Mouse (Mus musculus) erythroblast, embryonic 14.5 days (primary cell): ENCODE data around the gene Sytl5. TPM values are rescaled to one million over a fixed set of nuclear protein-coding genes. Genes with fewer than 3 reads are reported as not detected.

Experiments
- H3K27me3 ChIP-seq: 2 replicates; pipeline ENCODE4 v1.6.1; 2012; ENCODE audit warnings: inconsistent platforms; ENCODE audit not compliant: control insufficient read depth
- H3K36me3 ChIP-seq: 2 replicates; pipeline ENCODE4 v1.6.1; 2012; ENCODE audit warnings: mild to moderate bottlenecking, inconsistent platforms; ENCODE audit not compliant: control insufficient read depth
- H3K4me1 ChIP-seq: 2 replicates; pipeline ENCODE4 v1.6.1; 2012; ENCODE audit warnings: inconsistent platforms; ENCODE audit not compliant: control insufficient read depth
- H3K4me3 ChIP-seq: replicated peaks from 2 replicates; pipeline ENCODE3; 2012; ENCODE audit warnings: moderate library complexity, mild to moderate bottlenecking, inconsistent platforms
- H3K9me3 ChIP-seq: 2 replicates; pipeline ENCODE4 v1.6.1; 2012; ENCODE audit warnings: low read length, inconsistent platforms, mixed read lengths; ENCODE audit not compliant: control insufficient read depth
- GATA1 ChIP-seq: IDR thresholded peaks from 2 replicates; pipeline ENCODE4 v1.6.1; 2012; ENCODE audit warnings: low read length, inconsistent platforms, mixed read lengths
- TAL1 ChIP-seq: IDR thresholded peaks from 3 replicates; pipeline ENCODE4 v1.6.1; 2012; ENCODE audit warnings: low read length, inconsistent platforms, mixed read lengths
- polyA plus RNA-seq: library from polyadenylated mRNA; stranded (reverse); fragments of >175 nt; gene quantifications from 2 replicates; pipeline ENCODE4 v1.2.3, GENCODE M21; 2012

Sytl5 gene
- polyA plus RNA-seq, 1 experiment = not detected

- Histone ChIP-seq H3K4me1 (no peaks in the 10 kb centered on the region), H3K27me3 (no peaks in the 10 kb centered on the region), H3K4me3 (no peak overlapping the region), H3K9me3 (no peaks in the 10 kb centered on the region), H3K36me3 (no peaks in the 10 kb centered on the region)
- TF ChIP-seq GATA1 (no peak), TAL1 (no peak)
These were observed 122.4 kb downstream of the Sytl5 start for GRCm38 (mm10) chrX:10007675-10008270.

GRCm38 (mm10) chrX:10010202-10010601 lies 124.8 kb downstream of the Sytl5 start:
- Histone ChIP-seq H3K27me3 (no peaks in the 10 kb centered on the region), H3K36me3 (no peaks in the 10 kb centered on the region), H3K4me1 (no peaks in the 10 kb centered on the region), H3K4me3 (no peak overlapping the region), H3K9me3 (no peaks in the 10 kb centered on the region)
- no peak for TF ChIP-seq TAL1

GRCm38 (mm10) chrX:10034666-10035065 lies 149.2 kb downstream of the Sytl5 start:
- no peaks in the 10 kb centered on the region for H3K36me3 ChIP-seq
- no peaks in the 10 kb centered on the region for H3K27me3 ChIP-seq
- H3K9me3 ChIP-seq = no peaks in the 10 kb centered on the region
- no peak for TF ChIP-seq TAL1
- H3K4me3 ChIP-seq = no peak overlapping the region
- no peaks in the 10 kb centered on the region for H3K4me1 ChIP-seq

Other genes with a start within 250 kb of the Sytl5 start
- gene Dynlt3, start 222.6 kb upstream of the Sytl5 start, polyA plus RNA-seq = 0.03 and 0.06 TPM in 2 replicates
- not detected in 2 replicates for gene Hypm, start 38.7 kb upstream of the Sytl5 start, polyA plus RNA-seq
- not detected in 2 replicates for gene H2al3, start 35.9 kb upstream of the Sytl5 start, polyA plus RNA-seq
- gene Srpx, start 232.1 kb downstream of the Sytl5 start, polyA plus RNA-seq = not detected in 2 replicates